Mouse (Mus musculus) midbrain, embryonic 16.5 days (tissue): ENCODE measurements at regions not wholly inside any gene's neighbourhood (a gene's known extent, or its start where the extent isn't known, plus 50 kb on each side); places are given as distances from the start of the nearest gene placed in this dataset.

Experiments
- ATAC-seq: fragments of 200-750 bp; cut with Nextera tagmentation; 2 replicates; pipeline ENCODE4 v1.8.0; 2017; ENCODE audit warnings: moderate TSS enrichment
- H3K27ac ChIP-seq: fragments of 300-500 bp; sonication (generic); 2 replicates; pipeline ENCODE4 v1.5.1; 2014; ENCODE audit warnings: mild to moderate bottlenecking, low read length, mixed read lengths
- H3K27me3 ChIP-seq: fragments of 300-500 bp; sonication (generic); 2 replicates; pipeline ENCODE4 v1.6.1; 2014; ENCODE audit warnings: low read depth, low read length, mixed read lengths; ENCODE audit not compliant: control insufficient read depth, insufficient read depth
- H3K36me3 ChIP-seq: fragments of 300-500 bp; sonication (generic); 2 replicates; pipeline ENCODE4 v1.6.1; 2014; ENCODE audit warnings: mild to moderate bottlenecking, low read length, moderate library complexity, mixed read lengths; ENCODE audit not compliant: control insufficient read depth, insufficient read depth
- H3K4me1 ChIP-seq: fragments of 300-500 bp; sonication (generic); 2 replicates; pipeline ENCODE4 v1.6.1; 2014; ENCODE audit warnings: mild to moderate bottlenecking, low read length, mixed read lengths; ENCODE audit not compliant: control insufficient read depth, insufficient read depth
- H3K4me2 ChIP-seq: fragments of 300-500 bp; sonication (generic); 2 replicates; pipeline ENCODE4 v1.6.1; 2014; ENCODE audit warnings: mild to moderate bottlenecking, low read length, mixed read lengths
- H3K4me3 ChIP-seq: fragments of 300-500 bp; sonication (generic); 2 replicates; pipeline ENCODE4 v1.5.1; 2014; ENCODE audit warnings: low read depth, mild to moderate bottlenecking, low read length, moderate library complexity, mixed read lengths
- H3K9ac ChIP-seq: fragments of 300-500 bp; sonication (generic); 2 replicates; pipeline ENCODE4 v1.6.1; 2014; ENCODE audit warnings: low read depth, low read length, mixed read lengths
- H3K9me3 ChIP-seq: fragments of 300-500 bp; sonication (generic); replicated peaks from 2 replicates; pipeline ENCODE4 v1.6.1; 2014; ENCODE audit warnings: mild to moderate bottlenecking, low read length, mixed read lengths; ENCODE audit not compliant: control insufficient read depth, poor library complexity, severe bottlenecking
- WGBS: fragments of 180-500 bp; shearing (Covaris S2); extraction: QIAGEN DNeasy Blood & Tissue Kit; methylation state at CpG from one replicate; pipeline ENCODE4 v1.1.7; 2014; 5-methylcytosine and 5-hydroxymethylcytosine counted together

- no peak for ATAC-seq
- Histone ChIP-seq H3K4me2 (no peak overlapping the region), H3K4me1 (no peaks in the 10 kb centered on the region), H3K36me3 (no peaks in the 10 kb centered on the region), H3K9ac (no peak overlapping the region), H3K4me3 (no peak overlapping the region), H3K27me3 (no peaks in the 10 kb centered on the region), H3K9me3 (no peaks in the 10 kb centered on the region), H3K27ac (no peak overlapping the region)
- 98% methylated on average over 5 of the region's 5 CpGs for whole genome bisulfite sequencing
Observed at GRCm38 (mm10) chr7:65787849-65788248, 73.7 kb upstream of the Pcsk6 start.

- no peak overlapping the region for H3K4me3 ChIP-seq
- no peak overlapping the region for H3K27ac ChIP-seq
- no peaks in the 10 kb centered on the region for H3K36me3 ChIP-seq
- 77% methylated on average over 6 of the region's 6 CpGs for WGBS
- H3K4me2 ChIP-seq, result no peak overlapping the region
- no peaks in the 10 kb centered on the region for H3K27me3 ChIP-seq
- H3K4me1 ChIP-seq, result no peaks in the 10 kb centered on the region
- no peak overlapping the region for H3K9ac ChIP-seq
- H3K9me3 ChIP-seq, result no peaks in the 10 kb centered on the region
- no peak for ATAC-seq
Observed at GRCm38 (mm10) chr7:65790264-65790663, 71.3 kb upstream of the Pcsk6 start.

GRCm38 (mm10) chr7:65792187-65792823, 69.2 kb upstream of the Pcsk6 start:
- 86% methylated on average over 10 of the region's 10 CpGs for WGBS
- H3K27ac ChIP-seq, result no peak overlapping the region

GRCm38 (mm10) chr7:65802306-65802705, 59.2 kb upstream of the Pcsk6 start:
- Histone ChIP-seq H3K4me1 (no peaks in the 10 kb centered on the region), H3K9ac (no peak overlapping the region), H3K36me3 (no peaks in the 10 kb centered on the region), H3K27ac (no peak overlapping the region), H3K4me3 (no peak overlapping the region), H3K4me2 (no peak overlapping the region), H3K27me3 (no peaks in the 10 kb centered on the region), H3K9me3 (no peaks in the 10 kb centered on the region)
- WGBS, result 96% methylated on average over 5 of the region's 5 CpGs
- ATAC-seq, result no peak

More at GRCm38 (mm10) chr7:65792187-65792823, 69.2 kb upstream of the Pcsk6 start:
- H3K9ac ChIP-seq, result no peak overlapping the region
- no peaks in the 10 kb centered on the region for H3K4me1 ChIP-seq
- no peak for ATAC-seq
- H3K4me2 ChIP-seq, result no peak overlapping the region
- H3K9me3 ChIP-seq, result no peaks in the 10 kb centered on the region
- H3K36me3 ChIP-seq, result no peaks in the 10 kb centered on the region
- H3K27me3 ChIP-seq, result no peaks in the 10 kb centered on the region
- H3K4me3 ChIP-seq, result no peak overlapping the region

- Histone ChIP-seq H3K27me3 (no peaks in the 10 kb centered on the region), H3K9ac (no peak overlapping the region), H3K27ac (no peak overlapping the region), H3K4me2 (no peak overlapping the region), H3K4me1 (no peaks in the 10 kb centered on the region), H3K9me3 (no peaks in the 10 kb centered on the region), H3K36me3 (no peaks in the 10 kb centered on the region), H3K4me3 (no peak overlapping the region)
- WGBS, result 92% methylated on average over 8 of the region's 8 CpGs
- no peak for ATAC-seq
Observed at GRCm38 (mm10) chr7:65802806-65803205, 58.7 kb upstream of the Pcsk6 start.

GRCm38 (mm10) chr7:65803422-65804303, 57.9 kb upstream of the Pcsk6 start:
- no peaks in the 10 kb centered on the region for H3K27me3 ChIP-seq
- 68% methylated on average over 11 of the region's 11 CpGs for WGBS
- H3K9ac ChIP-seq, result no peak overlapping the region
- ATAC-seq, result peak; percentile 11; the same call in 1 of the 2 replicates
- no peaks in the 10 kb centered on the region for H3K9me3 ChIP-seq
- no peaks in the 10 kb centered on the region for H3K4me1 ChIP-seq
- no peaks in the 10 kb centered on the region for H3K36me3 ChIP-seq
- no peak overlapping the region for H3K27ac ChIP-seq
- H3K4me2 ChIP-seq, result no peak overlapping the region
- H3K4me3 ChIP-seq, result no peak overlapping the region
